Mouse (Mus musculus) heart, embryonic 11.5 days (tissue): ENCODE data around the gene Crip2. TPM values are rescaled to one million over a fixed set of nuclear protein-coding genes. Genes with fewer than 3 reads are reported as not detected.

Experiments
- ATAC-seq: fragments of 200-750 bp; cut with Nextera tagmentation; replicated peaks from 2 replicates; pipeline ENCODE4 v1.8.0; 2017; ENCODE audit warnings: moderate library complexity; ENCODE audit not compliant: insufficient number of reproducible peaks, low FRiP score, low TSS enrichment
- H3K27ac ChIP-seq: fragments of 300-500 bp; sonication (generic); 2 replicates; pipeline ENCODE4 v1.5.1; 2014; ENCODE audit warnings: mild to moderate bottlenecking, low read depth, low read length
- H3K27me3 ChIP-seq: fragments of 300-500 bp; sonication (generic); 2 replicates; pipeline ENCODE4 v1.6.1; 2014; ENCODE audit warnings: mild to moderate bottlenecking, low read length, mixed read lengths; ENCODE audit not compliant: control insufficient read depth, insufficient read depth
- H3K36me3 ChIP-seq: fragments of 300-500 bp; sonication (generic); 2 replicates; pipeline ENCODE4 v1.6.1; 2014; ENCODE audit warnings: mild to moderate bottlenecking, low read length, moderate library complexity, mixed read lengths; ENCODE audit not compliant: control insufficient read depth, insufficient read depth
- H3K4me1 ChIP-seq: fragments of 300-500 bp; sonication (generic); 2 replicates; pipeline ENCODE4 v1.6.1; 2014; ENCODE audit warnings: low read length; ENCODE audit not compliant: control insufficient read depth, insufficient read depth
- H3K4me2 ChIP-seq: fragments of 300-500 bp; sonication (generic); 2 replicates; pipeline ENCODE4 v1.6.1; 2014; ENCODE audit warnings: mild to moderate bottlenecking, moderate library complexity
- H3K4me3 ChIP-seq: fragments of 300-500 bp; sonication (generic); 2 replicates; pipeline ENCODE4 v1.5.1; 2014; ENCODE audit warnings: low read depth, low read length
- H3K9ac ChIP-seq: fragments of 300-500 bp; sonication (generic); 2 replicates; pipeline ENCODE4 v1.6.1; 2014; ENCODE audit warnings: mild to moderate bottlenecking, low read depth, low read length, moderate library complexity
- H3K9me3 ChIP-seq: fragments of 300-500 bp; sonication (generic); replicated peaks from 2 replicates; pipeline ENCODE4 v1.6.1; 2016; ENCODE audit warnings: low read length; ENCODE audit not compliant: control insufficient read depth
- WGBS: fragments of 180-500 bp; shearing (Covaris S2); extraction: QIAGEN DNeasy Blood & Tissue Kit; methylation state at CpG from one replicate; pipeline ENCODE4 v1.1.7; 2014; ENCODE audit not compliant: insufficient replicate concordance; 5-methylcytosine and 5-hydroxymethylcytosine counted together
- polyA plus RNA-seq: library from polyadenylated mRNA; unstranded; fragments of >200 nt; fragmentation: Nextera tagmentation; extraction: Ambion mirVana; gene quantifications from 2 replicates; pipeline ENCODE4 v1.2.1, GENCODE M21; 2014

Gene Crip2
- polyA plus RNA-seq, 1 experiment from 2014 or later, result 1,118 TPM

GRCm38 (mm10) chr12:113153971-113154370 is 13.9 kb downstream of the Crip2 start:
- Histone ChIP-seq H3K27ac (0 out of 2 replicates have a peak overlapping the region, but pooled peaks have one; percentile 22), H3K4me3 (no peak overlapping the region), H3K4me1 (peaks cover 29% of the 10 kb centered on the region), H3K9me3 (no peaks in the 10 kb centered on the region), H3K4me2 (no peak overlapping the region), H3K9ac (no peak overlapping the region), H3K36me3 (no peaks in the 10 kb centered on the region), H3K27me3 (no peaks in the 10 kb centered on the region)
- no peak for ATAC-seq
- WGBS, result 93% methylated on average over 7 of the region's 7 CpGs

- WGBS, result 74% methylated on average over 6 of the region's 6 CpGs
- Histone ChIP-seq H3K27ac (peak overlapping the region; percentile 90; the same call in 1 of the 2 replicates), H3K9me3 (no peaks in the 10 kb centered on the region), H3K4me3 (peak overlapping the region; percentile 43; the same call in 1 of the 2 replicates), H3K9ac (peak overlapping the region; percentile 78), H3K36me3 (no peaks in the 10 kb centered on the region), H3K27me3 (no peaks in the 10 kb centered on the region), H3K4me1 (peaks cover 26% of the 10 kb centered on the region), H3K4me2 (peak overlapping the region; percentile 79)
- no peak for ATAC-seq
Observed at GRCm38 (mm10) chr12:113154747-113155075, 14.7 kb downstream of the Crip2 start.

- H3K27ac ChIP-seq, result peak overlapping the region; percentile 90
Observed at GRCm38 (mm10) chr12:113155076-113155771, 15.2 kb downstream of the Crip2 start.

GRCm38 (mm10) chr12:113155887-113156539 is 16.0 kb downstream of the Crip2 start, which contains the start of gene Tedc1:
Gene Tedc1, plus strand, starts transcription at chr12:113156421.
- under 1% methylated on average over 46 of the region's 46 CpGs for WGBS
- H3K4me1 ChIP-seq, result peaks cover 21% of the 10 kb centered on the region
- no peaks in the 10 kb centered on the region for H3K27me3 ChIP-seq
- H3K36me3 ChIP-seq, result no peaks in the 10 kb centered on the region
- H3K27ac ChIP-seq, result peak within 1 kb of the TSS; percentile 90
- H3K9ac ChIP-seq, result peak within 1 kb of the TSS; percentile 78
- H3K4me2 ChIP-seq, result peak within 1 kb of the TSS; percentile 97
- ATAC-seq, result peak; percentile 93
- no peaks in the 10 kb centered on the region for H3K9me3 ChIP-seq
- H3K4me3 ChIP-seq, result peak within 1 kb of the TSS; percentile 71

More at GRCm38 (mm10) chr12:113155076-113155771, 15.2 kb downstream of the Crip2 start:
- Histone ChIP-seq H3K27me3 (no peaks in the 10 kb centered on the region), H3K9me3 (no peaks in the 10 kb centered on the region), H3K4me1 (peaks cover 26% of the 10 kb centered on the region), H3K9ac (peak overlapping the region; percentile 78), H3K4me3 (peak overlapping the region; percentile 43), H3K36me3 (no peaks in the 10 kb centered on the region), H3K4me2 (peak overlapping the region; percentile 79)
- WGBS, result 4% methylated on average over 32 of the region's 32 CpGs
- ATAC-seq, result no peak

- peak overlapping the region; percentile 74 for H3K9ac ChIP-seq
- WGBS, result 1% methylated on average over 23 of the region's 23 CpGs
- H3K4me3 ChIP-seq, result peak overlapping the region; percentile 71
- H3K27ac ChIP-seq, result no peak overlapping the region
- H3K4me2 ChIP-seq, result peak overlapping the region; percentile 97
- ATAC-seq, result peak; percentile 0; the same call in 1 of the 2 replicates
- H3K4me1 ChIP-seq, result peaks cover 17% of the 10 kb centered on the region
- no peaks in the 10 kb centered on the region for H3K9me3 ChIP-seq
- no peaks in the 10 kb centered on the region for H3K27me3 ChIP-seq
- no peaks in the 10 kb centered on the region for H3K36me3 ChIP-seq
Observed at GRCm38 (mm10) chr12:113156540-113156929, 16.5 kb downstream of the Crip2 start.

- peaks cover 17% of the 10 kb centered on the region for H3K4me1 ChIP-seq
- peak overlapping the region; percentile 74 for H3K9ac ChIP-seq
- H3K9me3 ChIP-seq, result no peaks in the 10 kb centered on the region
- H3K27ac ChIP-seq, result no peak overlapping the region
- H3K27me3 ChIP-seq, result no peaks in the 10 kb centered on the region
- WGBS, result 37% methylated on average over 8 of the region's 8 CpGs
- H3K36me3 ChIP-seq, result no peaks in the 10 kb centered on the region
- peak overlapping the region; percentile 97 for H3K4me2 ChIP-seq
- peak overlapping the region; percentile 71 for H3K4me3 ChIP-seq
- no peak for ATAC-seq
Observed at GRCm38 (mm10) chr12:113157002-113157401, 17.0 kb downstream of the Crip2 start.

- H3K4me3 ChIP-seq, result no peak overlapping the region
- no peak overlapping the region for H3K9ac ChIP-seq
- 87% methylated on average over 8 of the region's 8 CpGs for WGBS
- no peak overlapping the region for H3K27ac ChIP-seq
- ATAC-seq, result no peak
- no peaks in the 10 kb centered on the region for H3K9me3 ChIP-seq
- peaks cover 17% of the 10 kb centered on the region for H3K4me1 ChIP-seq
- no peaks in the 10 kb centered on the region for H3K27me3 ChIP-seq
- H3K4me2 ChIP-seq, result peak overlapping the region; percentile 97; the same call in 1 of the 2 replicates
- 0 out of 2 replicates have a peak, but pooled peaks cover 4% of the 10 kb centered on the region for H3K36me3 ChIP-seq
Observed at GRCm38 (mm10) chr12:113157521-113157920, 17.5 kb downstream of the Crip2 start.

- peaks cover 17% of the 10 kb centered on the region for H3K4me1 ChIP-seq
- H3K27ac ChIP-seq, result no peak overlapping the region
- H3K4me3 ChIP-seq, result no peak overlapping the region
- no peak for ATAC-seq
- H3K27me3 ChIP-seq, result no peaks in the 10 kb centered on the region
- H3K9me3 ChIP-seq, result no peaks in the 10 kb centered on the region
- no peak overlapping the region for H3K9ac ChIP-seq
- WGBS, result 89% methylated on average over 8 of the region's 8 CpGs
- H3K4me2 ChIP-seq, result no peak overlapping the region
- 0 out of 2 replicates have a peak, but pooled peaks cover 5% of the 10 kb centered on the region for H3K36me3 ChIP-seq
Observed at GRCm38 (mm10) chr12:113157971-113158370, 17.9 kb downstream of the Crip2 start.
